26 mouse cellular contexts compared by ENCODE assay signal in the genomic region with DNA sequence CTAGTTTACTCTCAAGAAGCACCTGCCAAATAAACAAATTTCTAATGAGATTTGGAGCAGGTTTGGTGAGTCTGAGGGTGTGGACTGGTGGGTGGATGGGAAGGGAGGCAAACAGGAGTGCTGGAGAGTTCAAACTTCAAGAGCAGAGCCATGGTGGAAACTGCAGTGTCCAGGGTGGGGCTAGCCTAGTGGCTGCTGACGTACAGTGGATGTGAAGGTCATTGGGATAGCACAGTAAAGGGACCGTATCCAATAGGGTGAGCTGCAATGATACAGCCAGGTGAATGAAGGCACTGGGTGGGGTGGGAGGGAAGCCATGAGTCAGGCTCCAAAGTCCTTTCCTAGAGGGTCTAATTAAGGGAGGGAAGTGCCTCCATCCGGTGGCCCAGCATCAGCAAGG. TPM values are rescaled to one million over a fixed set of nuclear protein-coding genes. Genes with fewer than 3 reads are reported as not detected.
DNase-seq lines count a peak whose midpoint lies in the region; ATAC-seq and TF ChIP-seq lines count a peak whose summit lies in the region.
"Had no signal": no experiment of that assay in that cellular context is flagged by ENCODE, and none has a peak within 500 bp of the region (broad histone marks: within the 10 kb centered on the region; RNA-seq: fewer than 3 reads in every experiment).

No protein-coding gene starts in this region.

- no peak overlapping the region for H3K4me3 ChIP-seq in heart, embryonic 10.5 days
- H3K4me3 ChIP-seq in intestine, postnatal 0 days (ENCODE audit: low read depth, low read length), result no peak overlapping the region
- H3K4me3 ChIP-seq in small intestine, adult 2 months (ENCODE audit: low read depth, low read length), result peak overlapping the region; percentile 3; the same call in 1 of the 2 replicates
- no peak overlapping the region for H3K4me3 ChIP-seq in hindbrain, embryonic 10.5 days
- H3K4me3 ChIP-seq in hindbrain, embryonic 14.5 days (replicated peaks; ENCODE audit: low read length), result no peak overlapping the region
- H3K4me3 ChIP-seq: embryonic facial prominence, embryonic 10.5 days; embryonic facial prominence, embryonic 13.5 days; erythroblast, embryonic 14.5 days; forebrain, embryonic 12.5 days; forebrain, embryonic 15.5 days; heart, adult 2 months; hindbrain, embryonic 13.5 days had no signal

- no peak for TF ChIP-seq POLR2A in small intestine, adult 2 months (IDR thresholded peaks at IDR 0.05; ENCODE audit: low read depth, low read length)

- no peak for TF ChIP-seq CTCF in intestine, postnatal 0 days (IDR thresholded peaks at IDR 0.05; ENCODE audit: low read depth)
- no peak for TF ChIP-seq CTCF in small intestine, adult 2 months (IDR thresholded peaks at IDR 0.05; ENCODE audit: extremely low read depth, insufficient read length, insufficient replicate concordance, low read depth, low read length)

- H3K27ac ChIP-seq in heart, embryonic 10.5 days, result no peak overlapping the region
- peak overlapping the region; percentile 50; the same call in 1 of the 2 replicates for H3K27ac ChIP-seq in intestine, postnatal 0 days (ENCODE audit: low read depth, low read length)
- H3K27ac ChIP-seq in small intestine, adult 2 months (ENCODE audit: insufficient read depth, low read depth, low read length), result peak overlapping the region; percentile 98
- no peak overlapping the region for H3K27ac ChIP-seq in hindbrain, embryonic 10.5 days
- no peak overlapping the region for H3K27ac ChIP-seq in hindbrain, embryonic 14.5 days
- H3K27ac ChIP-seq: embryonic facial prominence, embryonic 10.5 days; embryonic facial prominence, embryonic 13.5 days; forebrain, embryonic 12.5 days; forebrain, embryonic 15.5 days; heart, adult 2 months; hindbrain, embryonic 13.5 days; hindbrain, postnatal 0 days had no signal

- peaks cover 5% of the 10 kb centered on the region; the same call in 1 of the 2 replicates for H3K4me1 ChIP-seq in heart, embryonic 10.5 days
- H3K4me1 ChIP-seq in intestine, postnatal 0 days (replicated peaks; ENCODE audit: control insufficient read depth, insufficient read depth, low read length), result peaks cover 3% of the 10 kb centered on the region; the same call in 1 of the 2 replicates
- H3K4me1 ChIP-seq in small intestine, adult 2 months (ENCODE audit: control insufficient read depth, insufficient read depth, insufficient read length, low read length), result peaks cover 19% of the 10 kb centered on the region
- peaks cover 11% of the 10 kb centered on the region for H3K4me1 ChIP-seq in hindbrain, embryonic 10.5 days (replicated peaks)
- H3K4me1 ChIP-seq in hindbrain, embryonic 14.5 days (replicated peaks; ENCODE audit: control insufficient read depth, insufficient read depth, low read length), result peaks cover 5% of the 10 kb centered on the region

- H3K36me3 ChIP-seq in heart, embryonic 10.5 days, result no peaks in the 10 kb centered on the region
- H3K36me3 ChIP-seq in intestine, postnatal 0 days (ENCODE audit: control insufficient read depth, insufficient read depth), result no peaks in the 10 kb centered on the region
- H3K36me3 ChIP-seq in small intestine, adult 2 months (ENCODE audit: control insufficient read depth, insufficient read depth, low read length), result no peaks in the 10 kb centered on the region
- no peaks in the 10 kb centered on the region for H3K36me3 ChIP-seq in hindbrain, embryonic 10.5 days
- H3K36me3 ChIP-seq in hindbrain, embryonic 14.5 days (replicated peaks; ENCODE audit: control insufficient read depth, insufficient read depth), result no peaks in the 10 kb centered on the region
- H3K36me3 ChIP-seq: embryonic facial prominence, embryonic 10.5 days; embryonic facial prominence, embryonic 13.5 days; forebrain, embryonic 12.5 days; forebrain, embryonic 15.5 days; G1E; hindbrain, embryonic 13.5 days had no signal

- WGBS in heart, embryonic 10.5 days, result 61% methylated on average over 3 of the region's 3 CpGs
- WGBS in intestine, postnatal 0 days, result 28% methylated on average over 3 of the region's 3 CpGs
- 26% methylated on average over 3 of the region's 3 CpGs for WGBS in small intestine, adult 2 months
- WGBS in hindbrain, embryonic 10.5 days, result 89% methylated on average over 3 of the region's 3 CpGs
- WGBS in hindbrain, embryonic 14.5 days, result 81% methylated on average over 3 of the region's 3 CpGs

- no peak overlapping the region for H3K9ac ChIP-seq in intestine, postnatal 0 days (ENCODE audit: low read depth, low read length)
- H3K9ac ChIP-seq in hindbrain, embryonic 14.5 days, result no peak overlapping the region
- H3K9ac ChIP-seq: embryonic facial prominence, embryonic 13.5 days; forebrain, embryonic 12.5 days; forebrain, embryonic 15.5 days; hindbrain, embryonic 13.5 days had no signal

- peak; percentile 66 for DNase-seq in heart, adult 11 months
- DNase-seq in heart, embryonic 10.5 days (ENCODE audit: low spot score), result no peak
- DNase-seq in lung, postnatal 14 days, result no peak
- no peak for DNase-seq in hindbrain, embryonic 10.5 days (ENCODE audit: low spot score)
- DNase-seq in hindbrain, embryonic 14.5 days (ENCODE audit: low spot score), result no peak
- no peak for DNase-seq in MN1 (ENCODE audit: low spot score)
- DNase-seq: adrenal gland, adult 2 months; adrenal gland, postnatal 14 days; cerebellum, adult 11 months; cerebellum, adult 2 months; cerebellum, postnatal 10 days; cerebellum, postnatal 36 days; embryo, embryonic 11 days; gastrocnemius, postnatal 25 days; heart, adult 2 months had no signal

- no peaks in the 10 kb centered on the region for H3K9me3 ChIP-seq in heart, embryonic 10.5 days
- H3K9me3 ChIP-seq in intestine, postnatal 0 days (ENCODE audit: control insufficient read depth), result no peaks in the 10 kb centered on the region
- no peaks in the 10 kb centered on the region for H3K9me3 ChIP-seq in hindbrain, embryonic 10.5 days
- no peaks in the 10 kb centered on the region for H3K9me3 ChIP-seq in hindbrain, embryonic 14.5 days (ENCODE audit: control insufficient read depth, low read length)
- H3K9me3 ChIP-seq: embryonic facial prominence, embryonic 10.5 days; embryonic facial prominence, embryonic 13.5 days; forebrain, embryonic 12.5 days; forebrain, embryonic 15.5 days; G1E; hindbrain, embryonic 13.5 days had no signal

- 0 out of 2 replicates have a peak overlapping the region, but pooled peaks have one; percentile 24 for H3K4me2 ChIP-seq in intestine, postnatal 0 days (replicated peaks; ENCODE audit: low read depth)
- no peak overlapping the region for H3K4me2 ChIP-seq in hindbrain, embryonic 14.5 days (replicated peaks)
- H3K4me2 ChIP-seq: embryonic facial prominence, embryonic 13.5 days; forebrain, embryonic 12.5 days; forebrain, embryonic 15.5 days; heart, embryonic 11.5 days; hindbrain, embryonic 13.5 days had no signal

- no peaks in the 10 kb centered on the region for H3K27me3 ChIP-seq in heart, embryonic 10.5 days (ENCODE audit: insufficient read depth, poor library complexity, severe bottlenecking)
- H3K27me3 ChIP-seq in intestine, postnatal 0 days (replicated peaks; ENCODE audit: control insufficient read depth, insufficient read depth, low read length), result no peaks in the 10 kb centered on the region
- no peaks in the 10 kb centered on the region for H3K27me3 ChIP-seq in small intestine, adult 2 months (ENCODE audit: control insufficient read depth, insufficient read depth, low read length)
- no peaks in the 10 kb centered on the region for H3K27me3 ChIP-seq in hindbrain, embryonic 10.5 days (ENCODE audit: insufficient read depth, poor library complexity, severe bottlenecking)
- no peaks in the 10 kb centered on the region for H3K27me3 ChIP-seq in hindbrain, embryonic 14.5 days (ENCODE audit: control insufficient read depth, insufficient read depth, low read length)
- H3K27me3 ChIP-seq: embryonic facial prominence, embryonic 13.5 days; forebrain, embryonic 12.5 days; forebrain, embryonic 15.5 days; hindbrain, embryonic 13.5 days had no signal

- peak; percentile 91 for ATAC-seq in intestine, postnatal 0 days
- ATAC-seq in hindbrain, embryonic 14.5 days (ENCODE audit: low FRiP score), result no peak
- ATAC-seq: forebrain, embryonic 15.5 days; hindbrain, postnatal 0 days had no signal

RNA-seq across cellular contexts. Expression of gene Cab39, which starts 2.7 kb away (rescaled TPM):
- polyA plus RNA-seq in heart, embryonic 10.5 days (2016; fragmentation: Nextera tagmentation; extraction: Ambion mirVana), result 24.2 and 31.6 TPM in 2 replicates
- polyA plus RNA-seq in intestine, postnatal 0 days (2015; fragmentation: Nextera tagmentation; extraction: Ambion mirVana), result 33.8 and 36.6 TPM in 2 replicates
- polyA plus RNA-seq in small intestine, adult 2 months (2012; rRNA removed), result 36.8 and 67.0 TPM in 2 replicates
- polyA plus RNA-seq in hindbrain, embryonic 10.5 days (2016; fragmentation: Nextera tagmentation; extraction: Ambion mirVana), result 41.7 and 43.1 TPM in 2 replicates
- polyA plus RNA-seq in hindbrain, embryonic 14.5 days (2014; fragmentation: Nextera tagmentation; extraction: Ambion mirVana), result 77.8 and 91.9 TPM in 2 replicates

RNA-seq across cellular contexts. Expression of gene A630001G21Rik, which starts 12.1 kb away (rescaled TPM):
- 1.0 and 1.2 TPM in 2 replicates for polyA plus RNA-seq in heart, embryonic 10.5 days (2016; fragmentation: Nextera tagmentation; extraction: Ambion mirVana)
- 0.55 and 0.78 TPM in 2 replicates for polyA plus RNA-seq in intestine, postnatal 0 days (2015; fragmentation: Nextera tagmentation; extraction: Ambion mirVana)
- polyA plus RNA-seq in small intestine, adult 2 months (2012; rRNA removed), result 0.47 and 1.2 TPM in 2 replicates
- 1.3 and 1.4 TPM in 2 replicates for polyA plus RNA-seq in hindbrain, embryonic 10.5 days (2016; fragmentation: Nextera tagmentation; extraction: Ambion mirVana)
- polyA plus RNA-seq in hindbrain, embryonic 14.5 days (2014; fragmentation: Nextera tagmentation; extraction: Ambion mirVana), result 0.19 and 0.27 TPM in 2 replicates
- polyA plus RNA-seq: G1E had no signal

Comparison
In these comparisons a context has a peak if more than half of its experiments do, and no peak if none do; other contexts are left out.
1. H3K27ac ChIP-seq: peak in intestine, postnatal 0 days (single experiment) and small intestine, adult 2 months (single experiment); none in heart, embryonic 10.5 days (single experiment), hindbrain, embryonic 10.5 days (single experiment) and hindbrain, embryonic 14.5 days (single experiment).